Mouse (Mus musculus) embryonic facial prominence, embryonic 11.5 days (tissue): ENCODE data around the gene Tm9sf2. TPM values are rescaled to one million over a fixed set of nuclear protein-coding genes. Genes with fewer than 3 reads are reported as not detected.
A peak's percentile ranks its signal among the peaks of the same experiment; 100 is the strongest.

Experiments
- ATAC-seq: fragments of 200-750 bp; cut with Nextera tagmentation; replicated peaks from 2 replicates; pipeline ENCODE4 v1.8.0; 2017; ENCODE audit warnings: low read depth; ENCODE audit not compliant: insufficient number of reproducible peaks, low FRiP score, low TSS enrichment
- DNase-seq: peaks from one replicate; pipeline ENCODE4 v3.0.0-alpha.2; 2015; ENCODE audit warnings: low spot score
- H3K27ac ChIP-seq: fragments of 300-500 bp; sonication (generic); replicated peaks from 2 replicates; pipeline ENCODE4 v1.5.1; 2014; ENCODE audit warnings: mild to moderate bottlenecking, low read depth, low read length, control low read depth
- H3K27me3 ChIP-seq: fragments of 300-500 bp; sonication (generic); 2 replicates; pipeline ENCODE4 v1.6.1; 2014; ENCODE audit warnings: mild to moderate bottlenecking, low read length, moderate library complexity, mixed read lengths; ENCODE audit not compliant: control insufficient read depth, insufficient read depth
- H3K36me3 ChIP-seq: fragments of 300-500 bp; sonication (generic); replicated peaks from 2 replicates; pipeline ENCODE4 v1.6.1; 2014; ENCODE audit warnings: low read depth, mild to moderate bottlenecking, low read length, moderate library complexity, mixed read lengths; ENCODE audit not compliant: control insufficient read depth, insufficient read depth
- H3K4me1 ChIP-seq: fragments of 300-500 bp; sonication (generic); 2 replicates; pipeline ENCODE4 v1.6.1; 2014; ENCODE audit warnings: low read length, mixed read lengths; ENCODE audit not compliant: control insufficient read depth, insufficient read depth
- H3K4me2 ChIP-seq: fragments of 300-500 bp; sonication (generic); 2 replicates; pipeline ENCODE4 v1.6.1; 2014; ENCODE audit warnings: low read depth, mild to moderate bottlenecking, control low read depth, low read length, moderate library complexity
- H3K4me3 ChIP-seq: fragments of 300-500 bp; sonication (generic); 2 replicates; pipeline ENCODE4 v1.5.1; 2014; ENCODE audit warnings: low read depth, low read length, control low read depth
- H3K9ac ChIP-seq: fragments of 300-500 bp; sonication (generic); replicated peaks from 2 replicates; pipeline ENCODE4 v1.6.1; 2014; ENCODE audit warnings: mild to moderate bottlenecking, control low read depth, low read length
- H3K9me3 ChIP-seq: fragments of 300-500 bp; sonication (generic); replicated peaks from 2 replicates; pipeline ENCODE4 v1.6.1; 2016; ENCODE audit warnings: mild to moderate bottlenecking, low read length, inconsistent platforms, mixed read lengths; ENCODE audit not compliant: control insufficient read depth
- WGBS: fragments of 180-500 bp; shearing (Covaris S2); extraction: QIAGEN DNeasy Blood & Tissue Kit; methylation state at CpG from one replicate; pipeline ENCODE4 v1.1.7; 2014; 5-methylcytosine and 5-hydroxymethylcytosine counted together
- polyA plus RNA-seq: library from polyadenylated mRNA; unstranded; fragments of >200 nt; fragmentation: Nextera tagmentation; extraction: Ambion mirVana; gene quantifications from 2 replicates; pipeline ENCODE4 v1.2.1, GENCODE M21; 2014

The Tm9sf2 gene
- polyA plus RNA-seq, 1 experiment from 2014 or later, result 159 TPM

DNA sequence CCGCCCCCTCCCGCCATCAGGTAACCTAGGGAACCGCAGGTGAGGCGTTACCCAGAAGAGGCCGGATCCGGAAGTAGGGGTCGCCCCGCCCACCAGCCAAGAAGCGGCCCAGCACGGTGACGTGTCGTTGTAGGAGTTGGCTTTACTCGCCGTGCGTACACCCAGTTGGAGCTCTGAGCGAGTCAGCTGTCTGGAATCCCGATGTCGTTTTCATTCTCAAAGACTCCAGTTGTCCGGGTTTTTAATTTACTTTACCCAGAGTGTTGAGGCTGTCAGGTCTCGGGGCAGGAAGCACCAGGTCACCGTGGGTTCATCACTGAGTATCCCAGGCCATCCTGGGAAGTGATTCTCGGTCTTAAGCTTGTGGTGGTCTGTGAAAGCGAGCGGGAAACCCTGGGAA, 2.0 kb upstream of the Tm9sf2 start:
- Histone ChIP-seq H3K27ac (peak overlapping the region; percentile 85), H3K9me3 (no peaks in the 10 kb centered on the region), H3K9ac (peak overlapping the region; percentile 67), H3K36me3 (no peaks in the 10 kb centered on the region), H3K27me3 (no peaks in the 10 kb centered on the region), H3K4me1 (peaks cover 4% of the 10 kb centered on the region), H3K4me3 (peak overlapping the region; percentile 44), H3K4me2 (peak overlapping the region; percentile 67)
- peak; percentile 91 for ATAC-seq
- peak; percentile 97 for DNase-seq
- WGBS, result under 1% methylated on average over 24 of the region's 24 CpGs

DNA sequence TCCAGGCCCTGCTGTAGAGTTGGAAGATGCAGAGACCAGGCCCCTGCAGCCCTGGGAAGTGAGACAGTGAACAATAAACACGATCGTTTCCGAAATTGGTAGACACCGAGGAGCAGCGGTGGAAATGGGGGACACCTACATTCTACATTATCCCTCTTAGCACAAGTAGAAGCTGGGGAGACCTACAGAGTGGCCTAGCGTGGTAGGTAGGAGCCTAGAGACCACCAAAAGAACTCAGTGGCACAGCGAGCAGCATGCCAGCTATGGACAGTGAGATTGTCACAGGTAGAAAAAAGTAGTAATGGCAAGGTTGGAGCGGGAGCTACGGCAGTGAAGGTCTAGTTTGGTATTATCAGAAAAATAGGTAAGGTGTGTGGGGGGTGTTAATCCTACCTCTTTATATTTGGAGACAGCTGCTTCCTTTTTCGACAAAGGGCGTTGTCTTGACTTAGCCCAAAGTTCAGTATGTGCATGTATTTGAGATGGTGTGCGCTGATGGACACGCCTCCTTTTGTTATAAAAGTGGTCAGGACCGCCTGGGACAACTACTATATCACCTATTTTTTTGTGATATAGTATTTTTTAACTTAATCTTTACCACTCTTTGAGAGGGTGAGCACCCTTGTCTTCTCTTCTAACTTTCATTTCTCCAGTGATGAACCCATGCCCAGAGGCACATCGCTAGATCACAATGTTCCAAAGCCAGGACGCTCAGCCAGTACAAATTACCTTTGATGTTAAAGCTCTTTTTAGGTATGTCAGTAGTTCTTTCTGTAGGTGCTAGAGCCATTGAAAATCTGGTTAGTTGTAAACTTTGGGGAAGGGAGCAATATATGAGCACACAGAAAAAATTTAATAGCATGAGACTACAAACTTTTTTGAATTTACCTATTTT, 1.2 kb upstream of the Tm9sf2 start:
- no peaks in the 10 kb centered on the region for H3K36me3 ChIP-seq
- H3K4me3 ChIP-seq, result peak overlapping the region; percentile 44
- peak overlapping the region; percentile 67 for H3K9ac ChIP-seq
- H3K4me2 ChIP-seq, result peak overlapping the region; percentile 67
- H3K27me3 ChIP-seq, result no peaks in the 10 kb centered on the region
- peaks cover 4% of the 10 kb centered on the region for H3K4me1 ChIP-seq
- no peaks in the 10 kb centered on the region for H3K9me3 ChIP-seq
- peak overlapping the region; percentile 85 for H3K27ac ChIP-seq
- ATAC-seq (no peak), DNase-seq (no peak)
- WGBS, result 65% methylated on average over 16 of the region's 16 CpGs

DNA sequence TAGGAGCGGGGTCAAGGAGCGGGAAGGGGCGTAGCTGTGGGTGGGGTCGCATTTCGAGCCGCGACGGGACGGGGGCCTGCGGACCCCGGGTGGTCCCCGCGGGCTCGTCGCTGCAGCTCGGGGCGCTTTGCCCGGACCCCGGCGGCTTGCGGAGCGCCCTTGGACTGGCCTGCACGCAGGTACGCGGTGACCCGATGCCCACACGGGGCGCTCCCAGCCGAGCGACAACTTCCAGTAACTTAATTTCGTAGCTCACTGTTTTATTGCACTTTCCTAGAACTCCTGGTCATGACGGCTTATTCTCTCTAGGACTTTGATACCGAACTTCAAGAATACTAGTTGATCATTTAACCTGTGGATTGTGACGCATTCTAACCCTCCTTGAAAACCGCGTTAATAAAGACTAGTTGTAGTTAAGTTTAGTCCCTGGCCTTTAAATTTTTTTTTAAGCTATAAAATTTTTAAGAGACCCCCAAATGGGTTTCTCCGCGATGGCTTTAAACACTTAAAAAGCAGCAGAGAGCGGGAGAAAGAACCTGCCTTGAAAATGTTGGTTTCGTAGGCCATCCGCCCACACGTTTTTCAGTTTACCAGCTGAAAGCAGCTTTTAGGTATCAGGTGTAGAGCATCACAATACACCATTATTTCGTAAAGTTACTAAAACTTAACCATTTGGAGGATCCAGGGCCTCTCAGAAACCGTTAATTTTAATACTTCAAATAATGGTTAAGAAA, 810 bp downstream of the Tm9sf2 start:
- Histone ChIP-seq H3K9me3 (no peaks in the 10 kb centered on the region), H3K27ac (peak overlapping the region; percentile 90), H3K4me2 (peak overlapping the region; percentile 60), H3K9ac (peak overlapping the region; percentile 96), H3K36me3 (no peaks in the 10 kb centered on the region; the same call in 1 of the 2 replicates), H3K27me3 (no peaks in the 10 kb centered on the region), H3K4me1 (peaks cover 4% of the 10 kb centered on the region), H3K4me3 (peak overlapping the region; percentile 99)
- WGBS, result 5% methylated on average over 39 of the region's 44 CpGs
- DNase-seq, result no peak
- ATAC-seq, result no peak

- Histone ChIP-seq H3K4me2 (no peak overlapping the region), H3K4me3 (no peak overlapping the region), H3K9ac (no peak overlapping the region), H3K36me3 (no peaks in the 10 kb centered on the region; the same call in 1 of the 2 replicates), H3K9me3 (no peaks in the 10 kb centered on the region), H3K4me1 (peaks cover 2% of the 10 kb centered on the region; the same call in 1 of the 2 replicates), H3K27me3 (no peaks in the 10 kb centered on the region), H3K27ac (no peak overlapping the region)
- 95% methylated on average over 2 of the region's 2 CpGs for WGBS
- no peak for DNase-seq
- ATAC-seq, result no peak
Measured at GRCm38 (mm10) chr14:122111681-122112080, 4.8 kb downstream of the Tm9sf2 start.

DNA sequence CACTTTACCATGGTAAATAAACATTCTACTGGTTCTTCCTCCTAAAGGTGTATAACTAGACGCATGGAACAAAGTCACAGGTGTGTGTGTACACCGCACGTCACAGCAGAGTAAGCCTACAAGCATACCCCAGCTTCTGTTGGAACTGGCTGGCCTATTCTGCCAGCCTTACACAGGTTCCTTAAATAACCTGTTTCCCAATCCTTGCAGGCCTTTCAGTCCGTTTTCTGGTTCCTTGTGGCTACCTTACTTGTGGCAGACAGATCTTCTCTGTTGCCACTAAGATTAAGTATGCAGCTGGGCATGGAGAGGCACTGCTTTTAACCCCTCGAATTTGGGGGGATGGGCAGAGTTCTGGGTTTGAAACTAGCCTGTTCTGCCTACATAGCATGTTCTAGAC, 5.5 kb downstream of the Tm9sf2 start:
- no peak overlapping the region for H3K9ac ChIP-seq
- H3K4me3 ChIP-seq, result no peak overlapping the region
- DNase-seq (no peak), ATAC-seq (no peak)
- peaks cover 2% of the 10 kb centered on the region; the same call in 1 of the 2 replicates for H3K4me1 ChIP-seq
- no peak overlapping the region for H3K27ac ChIP-seq
- H3K27me3 ChIP-seq, result no peaks in the 10 kb centered on the region
- H3K4me2 ChIP-seq, result no peak overlapping the region
- H3K36me3 ChIP-seq, result no peaks in the 10 kb centered on the region; the same call in 1 of the 2 replicates
- 85% methylated on average over 5 of the region's 5 CpGs for WGBS
- H3K9me3 ChIP-seq, result no peaks in the 10 kb centered on the region

DNA sequence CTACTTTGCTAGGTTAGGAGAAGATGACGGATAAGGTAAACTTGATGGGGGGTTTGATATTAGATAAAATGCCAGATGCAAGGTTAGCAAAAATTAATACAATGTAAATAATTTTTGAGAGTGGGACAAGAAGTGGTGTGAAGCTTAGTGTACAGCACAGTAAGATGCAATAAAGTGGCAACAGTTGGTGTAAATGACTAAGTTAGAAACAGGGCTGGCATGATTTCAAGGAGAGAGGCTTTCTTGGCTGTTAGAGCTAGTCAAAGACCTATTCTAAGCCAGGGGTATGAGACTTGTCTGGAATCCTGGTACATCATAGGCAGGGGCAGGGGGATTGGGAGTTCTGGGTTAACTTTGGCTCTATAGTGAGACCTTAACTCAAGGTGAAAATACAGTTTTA, 9.4 kb downstream of the Tm9sf2 start:
- H3K27me3 ChIP-seq, result no peaks in the 10 kb centered on the region
- no peaks in the 10 kb centered on the region for H3K9me3 ChIP-seq
- no peak overlapping the region for H3K4me2 ChIP-seq
- ATAC-seq, result no peak
- H3K4me1 ChIP-seq, result no peaks in the 10 kb centered on the region
- no peak overlapping the region for H3K4me3 ChIP-seq
- no peaks in the 10 kb centered on the region; the same call in 1 of the 2 replicates for H3K36me3 ChIP-seq
- DNase-seq, result no peak
- H3K27ac ChIP-seq, result no peak overlapping the region
- H3K9ac ChIP-seq, result no peak overlapping the region
- WGBS, result 91% methylated on average over 1 of the region's 1 CpGs

DNA sequence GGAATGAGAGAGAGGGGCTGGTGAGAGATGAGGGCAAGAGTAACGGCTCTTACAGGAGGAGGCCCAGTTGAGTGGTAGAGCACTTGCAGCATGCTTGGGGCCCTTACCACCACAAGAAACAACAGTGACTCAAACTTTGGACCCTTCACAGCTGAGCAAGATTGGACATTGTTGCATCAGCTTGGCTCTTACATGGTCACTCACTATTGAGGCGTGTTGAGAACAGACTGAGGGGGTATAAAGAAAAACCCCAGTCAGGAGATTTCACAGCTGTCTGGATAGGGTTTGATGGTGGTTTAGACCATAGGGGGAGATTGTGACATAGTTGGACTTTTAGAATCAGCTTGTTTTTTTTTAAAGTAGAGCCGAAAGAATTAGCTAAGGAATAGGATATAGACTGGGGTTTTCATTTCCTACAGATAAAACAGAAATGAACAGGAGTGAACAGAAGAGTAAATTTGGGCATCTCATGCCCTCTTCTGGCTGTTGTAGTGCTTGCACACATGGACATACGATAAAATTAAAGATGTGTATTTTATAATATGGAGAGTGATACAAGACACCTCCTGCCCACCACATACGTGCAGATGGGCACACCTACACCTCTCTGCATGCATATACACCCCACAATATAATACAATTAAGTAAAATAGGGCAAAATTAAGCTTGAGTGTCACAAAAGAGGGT, 23.4 kb downstream of the Tm9sf2 start:
- H3K4me1 ChIP-seq, result no peaks in the 10 kb centered on the region
- DNase-seq, result peak; percentile 16
- ATAC-seq, result no peak
- no peak overlapping the region for H3K4me3 ChIP-seq
- H3K27ac ChIP-seq, result no peak overlapping the region
- no peaks in the 10 kb centered on the region; the same call in 1 of the 2 replicates for H3K36me3 ChIP-seq
- H3K9ac ChIP-seq, result no peak overlapping the region
- 89% methylated on average over 5 of the region's 5 CpGs for WGBS
- H3K9me3 ChIP-seq, result no peaks in the 10 kb centered on the region
- no peak overlapping the region for H3K4me2 ChIP-seq
- no peaks in the 10 kb centered on the region for H3K27me3 ChIP-seq
